Mouse (Mus musculus) ES-Bruce4 (cell line): ENCODE data around the gene Obsl1.

Experiments used
- CTCF ChIP-seq: IDR thresholded peaks from one replicate; pipeline ENCODE4 v1.8.1; 2011; ENCODE audit warnings: low read depth, low read length
- EP300 ChIP-seq: IDR thresholded peaks from 2 replicates; pipeline ENCODE4 v1.6.1; 2011; ENCODE audit warnings: low read depth, low read length; ENCODE audit not compliant: insufficient read depth
- POLR2A ChIP-seq: IDR thresholded peaks from one replicate; pipeline ENCODE4 v1.8.1; 2011; ENCODE audit warnings: low read length; ENCODE audit not compliant: insufficient read depth

DNA sequence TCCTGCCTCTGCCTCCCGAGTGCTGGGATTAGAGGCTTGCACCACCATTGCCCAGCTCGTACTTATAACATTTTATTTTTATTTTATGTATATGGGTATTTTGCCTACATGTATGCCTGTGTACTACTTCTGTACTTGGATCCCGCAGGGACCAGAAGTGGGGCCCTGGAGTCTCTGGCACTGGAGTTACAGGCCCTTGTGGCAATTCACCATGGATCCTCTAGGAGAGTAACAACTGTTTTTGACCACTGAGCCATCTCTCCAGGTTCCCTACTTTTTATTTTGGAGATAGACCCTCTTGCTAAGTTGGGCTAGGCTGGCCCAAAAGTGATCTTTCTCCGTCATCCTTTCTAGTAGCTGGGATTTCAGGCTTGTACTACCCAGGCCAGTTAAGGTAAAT, 12.2 kb upstream of the Obsl1 start:
- no peak for TF ChIP-seq CTCF
- TF ChIP-seq POLR2A, result no peak
- no peak for TF ChIP-seq EP300
